Mouse (Mus musculus): ENCODE measurements around the gene Khdc1c. TPM values are rescaled to one million over a fixed set of nuclear protein-coding genes. Genes with fewer than 3 reads are reported as not detected.
"Not testable (repeated sequence)": the region's sequence is repeated elsewhere in the genome, so short reads cannot be mapped to it uniquely, and the experiment has no call there.

Khdc1c gene
- not detected for total RNA-seq (2022)

DNA sequence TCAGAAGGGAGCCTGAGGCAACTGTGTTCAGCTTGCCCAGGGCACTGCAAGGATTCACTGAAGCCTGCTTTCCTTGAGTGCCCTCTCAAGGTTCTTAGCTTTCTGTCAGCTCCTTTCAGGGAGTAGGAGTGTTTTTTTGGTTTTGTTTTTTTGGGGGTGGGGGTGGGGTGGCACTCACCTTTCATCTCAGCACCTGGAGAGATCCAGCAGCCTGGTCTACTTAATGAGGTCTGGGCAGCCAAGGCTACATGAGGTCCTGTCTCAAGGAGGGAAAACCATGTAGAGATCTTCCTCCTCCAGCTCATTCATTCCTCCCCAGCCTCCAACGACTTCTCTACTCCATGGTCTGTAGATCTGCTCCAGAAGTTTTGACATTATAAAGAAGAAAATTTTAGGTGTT, at the start of gene Khdc1c:
Gene Khdc1c, plus strand, starts transcription at position 301 of the 400 bp plus-strand sequence.
- DNase-seq, result not testable (repeated sequence)

DNA sequence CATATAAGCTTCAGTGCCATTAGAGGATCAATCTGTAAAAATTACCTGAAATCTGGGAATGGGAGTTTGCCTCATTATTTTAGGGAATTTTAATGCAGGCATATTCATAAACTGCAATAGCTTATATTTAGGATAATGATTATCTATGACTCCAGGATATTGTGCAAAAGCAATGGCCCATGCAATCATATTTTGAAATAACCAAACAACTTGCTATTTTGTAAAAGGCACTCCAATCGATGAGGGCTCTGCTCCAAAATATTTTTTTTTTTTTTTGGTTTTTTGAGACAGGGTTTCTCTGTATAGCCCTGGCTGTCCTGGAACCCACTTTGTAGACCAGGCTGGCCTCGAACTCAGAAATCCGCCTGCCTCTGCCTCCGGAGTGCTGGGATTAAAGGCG, 47.9 kb upstream of the Khdc1c start:
- not testable (repeated sequence) for DNase-seq

DNA sequence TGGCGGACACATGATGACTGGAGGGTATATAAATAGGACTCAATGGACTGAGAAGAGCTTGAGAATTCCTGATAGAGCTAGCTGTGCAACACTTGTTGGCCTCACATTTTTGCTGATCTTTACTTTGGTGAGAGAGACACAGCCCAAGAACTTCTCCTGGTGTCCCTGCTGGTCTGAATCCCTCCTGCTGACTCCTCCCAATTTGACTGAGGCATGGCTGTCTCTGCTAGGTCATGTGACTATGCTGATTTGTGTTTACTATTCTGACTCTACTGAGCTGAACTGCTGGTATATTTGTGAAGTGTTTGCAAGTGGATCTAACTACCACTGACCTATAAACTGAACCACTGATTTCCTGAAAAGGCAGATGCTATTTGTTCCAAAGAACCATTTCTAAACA, 46.5 kb upstream of the Khdc1c start:
- DNase-seq, result no peak

DNA sequence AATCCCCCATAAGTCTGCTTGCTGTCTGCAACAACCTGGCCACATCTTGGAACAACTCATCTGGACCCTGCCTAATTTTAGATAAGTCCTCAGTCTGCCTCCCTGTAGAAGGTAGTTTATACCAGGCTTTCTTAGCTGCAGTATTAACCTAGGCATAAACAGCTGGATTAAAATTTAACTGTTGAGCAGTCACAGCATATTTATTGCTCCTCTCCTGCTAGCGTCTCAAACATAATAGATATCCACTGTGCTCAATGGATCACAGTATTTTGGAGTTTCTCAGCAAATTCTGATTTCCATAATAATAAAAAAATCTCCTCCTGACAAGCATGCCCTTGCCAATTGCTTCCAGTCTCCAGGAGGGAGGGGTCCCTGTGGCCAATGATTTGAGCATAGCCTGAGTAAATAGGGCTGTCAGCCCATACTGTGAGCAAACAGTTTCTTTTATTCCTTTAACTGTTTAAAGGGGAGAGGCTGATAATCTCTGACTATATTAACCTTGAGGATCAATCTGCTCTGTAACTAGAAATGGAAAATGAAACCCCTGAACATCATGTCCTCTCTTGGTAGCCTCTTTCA, 44.0 kb upstream of the Khdc1c start:
- DNase-seq, result no peak

DNA sequence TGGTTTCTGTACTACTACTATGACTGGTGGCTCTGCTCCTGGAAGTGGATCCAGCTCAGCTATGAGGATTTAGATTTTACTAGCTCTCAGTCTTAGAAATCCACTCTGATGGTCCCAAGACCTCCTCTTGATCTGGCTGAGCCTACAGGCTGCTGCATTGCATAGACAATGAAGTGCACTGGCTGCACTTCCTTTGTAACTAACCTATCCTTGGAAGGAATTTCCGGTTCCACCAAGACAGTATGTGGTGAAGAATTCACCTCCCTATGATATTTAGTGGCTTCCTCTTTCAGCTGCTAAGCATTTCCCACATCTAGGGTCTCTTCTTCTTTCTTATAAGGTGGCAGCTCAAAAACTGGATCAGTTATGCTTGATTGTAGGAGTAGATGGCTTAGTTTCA, 43.5 kb upstream of the Khdc1c start:
- DNase-seq, result no peak

DNA sequence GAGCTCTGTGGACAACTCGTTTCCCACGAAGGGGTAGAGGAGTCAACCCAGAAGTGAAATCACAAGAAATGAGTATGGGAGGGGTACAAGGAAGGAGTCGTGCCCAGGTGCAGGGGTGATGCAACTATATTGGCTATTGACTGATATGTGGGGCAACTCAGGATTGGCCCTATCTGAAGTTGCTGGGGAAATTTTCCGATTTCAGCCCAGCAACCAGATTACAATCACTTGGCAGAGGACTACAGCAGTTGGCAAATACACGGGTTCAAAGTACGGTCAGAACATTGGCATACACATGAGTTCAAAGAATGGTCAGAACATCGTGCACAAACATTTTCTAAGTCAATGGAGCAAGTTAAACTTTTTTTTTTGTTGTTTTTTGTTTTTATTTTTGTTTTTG, 41.4 kb upstream of the Khdc1c start:
- DNase-seq, result no peak

DNA sequence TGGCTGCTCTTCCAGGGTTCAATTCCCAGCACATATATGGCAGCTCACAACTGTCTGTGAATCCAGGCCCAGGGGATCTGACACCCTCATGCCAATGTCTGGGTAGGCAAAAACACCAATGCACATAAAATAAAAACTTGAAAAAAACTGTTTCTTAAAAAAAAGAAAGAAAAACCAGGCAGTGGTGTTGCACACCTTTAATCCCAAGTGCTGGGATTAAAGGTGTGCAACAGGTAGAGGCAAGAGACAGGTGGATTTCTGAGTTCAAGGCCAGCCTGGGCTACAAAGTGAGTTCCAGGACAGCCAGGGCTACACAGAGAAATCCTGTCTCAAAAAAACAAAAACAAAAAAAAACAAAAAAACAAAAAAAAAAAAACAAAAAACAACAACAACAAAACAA, 37.0 kb upstream of the Khdc1c start:
- not testable (repeated sequence) for DNase-seq

DNA sequence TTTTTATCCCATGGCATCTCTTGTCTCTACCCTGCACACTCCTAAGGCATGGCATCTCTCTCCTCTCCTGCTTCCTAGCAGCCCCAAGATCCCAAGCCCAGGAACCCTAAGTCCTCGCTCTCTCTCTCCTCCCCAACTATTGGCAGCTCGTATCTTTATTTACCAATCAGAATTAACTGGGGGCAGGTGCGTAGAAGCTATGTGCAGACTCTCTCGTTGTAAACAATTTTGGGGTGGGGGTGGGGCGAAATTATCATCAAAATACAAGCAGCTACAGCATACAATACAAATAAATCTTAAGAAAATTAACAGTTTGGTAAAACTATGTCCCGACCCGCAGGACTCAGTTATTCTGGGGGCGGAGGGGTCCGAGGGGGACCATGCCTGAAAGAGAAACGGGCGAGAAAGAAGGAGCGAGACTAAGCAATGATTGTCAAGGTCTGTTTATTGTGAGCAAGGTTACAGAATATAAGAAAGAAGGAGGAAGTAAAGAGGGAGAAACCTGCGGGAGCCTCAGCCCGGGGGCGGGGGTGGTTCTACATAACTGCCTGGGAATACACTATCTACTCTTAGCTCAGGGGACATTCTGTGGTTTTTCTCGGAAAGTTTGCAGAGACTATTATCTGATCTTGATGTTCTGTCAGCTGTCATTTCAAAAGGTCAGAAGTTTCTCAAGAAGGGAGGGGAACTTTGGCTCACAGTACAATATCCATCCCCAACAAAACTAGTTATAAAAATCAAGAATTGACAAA, 34.7 kb upstream of the Khdc1c start:
- no peak for DNase-seq

DNA sequence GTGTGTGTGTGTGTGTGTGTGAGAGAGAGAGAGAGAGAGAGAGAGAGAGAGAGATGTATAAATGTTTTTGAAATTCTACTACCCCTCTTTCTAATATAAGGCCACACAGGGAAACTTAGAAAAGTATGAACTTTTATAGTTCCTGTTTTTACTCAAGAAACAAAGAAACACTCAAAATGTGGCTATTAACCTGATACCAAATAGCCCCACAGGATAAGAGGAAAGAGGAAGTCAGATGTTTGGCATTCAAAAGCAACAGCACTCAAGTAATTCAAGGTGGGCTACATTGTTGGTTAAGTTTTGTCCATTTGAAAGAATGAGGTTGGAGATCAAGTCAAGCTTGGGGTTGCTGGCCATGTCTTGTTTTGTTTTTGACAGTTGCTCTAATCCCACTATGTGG, 32.3 kb upstream of the Khdc1c start:
- DNase-seq, result no peak

DNA sequence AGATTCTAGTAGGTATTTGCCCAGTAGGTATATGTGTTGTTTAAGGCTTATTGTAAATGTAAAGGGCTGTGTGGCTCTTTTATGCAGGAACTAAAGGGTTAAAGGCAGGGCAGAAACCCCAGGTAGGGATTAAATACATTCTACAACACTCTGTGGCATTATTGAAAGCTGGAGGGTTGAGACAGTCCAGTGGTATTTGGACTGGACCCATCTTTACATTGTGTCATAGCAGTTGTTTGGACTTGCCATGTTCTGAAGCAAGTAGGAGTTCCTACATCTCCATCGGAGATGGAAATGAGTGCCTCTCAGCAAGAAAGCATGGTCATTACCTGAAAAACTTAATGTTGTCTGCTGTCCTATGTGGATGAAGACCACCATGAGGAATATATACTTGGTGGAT, 27.4 kb upstream of the Khdc1c start:
- no peak for DNase-seq

DNA sequence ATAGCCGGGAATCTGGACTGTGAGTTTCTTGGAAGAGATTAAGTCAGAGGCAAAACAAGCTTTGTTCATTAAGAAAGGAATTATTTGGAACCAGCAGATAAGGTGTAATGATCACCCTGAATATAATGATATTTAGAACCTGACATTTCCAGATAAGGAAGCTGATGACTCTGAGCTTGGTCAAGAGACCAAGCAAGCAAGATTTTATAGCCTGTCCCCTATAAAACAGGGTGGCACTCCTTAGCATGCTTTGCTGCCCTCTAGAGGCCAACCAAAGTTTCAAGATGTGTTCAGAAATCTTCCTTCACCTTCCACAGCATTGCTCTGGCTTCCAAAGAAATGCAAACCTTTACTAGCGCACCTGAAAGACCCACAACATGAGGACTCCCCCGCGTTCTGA, 23.9 kb upstream of the Khdc1c start:
- peak; percentile 27 for DNase-seq

DNA sequence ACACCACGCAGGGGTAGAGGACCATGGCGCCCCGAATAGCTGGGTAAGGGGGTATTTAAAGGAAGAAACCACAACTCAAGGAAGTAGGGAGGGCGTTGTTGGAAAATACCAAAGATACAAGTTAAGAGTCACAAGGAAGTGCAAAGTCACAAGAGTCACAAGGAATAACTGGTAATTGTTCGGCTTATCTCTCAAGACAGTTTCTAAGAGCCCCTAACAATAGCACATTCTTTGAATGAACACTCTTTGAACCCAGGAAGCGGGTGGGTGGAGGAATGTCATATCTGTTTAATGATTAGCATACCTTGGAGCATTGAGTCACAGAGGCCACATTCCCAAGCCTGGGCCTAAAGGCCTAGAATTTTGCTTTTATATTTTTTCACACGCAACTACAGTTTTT, 23.4 kb upstream of the Khdc1c start:
- DNase-seq, result not testable (repeated sequence)

DNA sequence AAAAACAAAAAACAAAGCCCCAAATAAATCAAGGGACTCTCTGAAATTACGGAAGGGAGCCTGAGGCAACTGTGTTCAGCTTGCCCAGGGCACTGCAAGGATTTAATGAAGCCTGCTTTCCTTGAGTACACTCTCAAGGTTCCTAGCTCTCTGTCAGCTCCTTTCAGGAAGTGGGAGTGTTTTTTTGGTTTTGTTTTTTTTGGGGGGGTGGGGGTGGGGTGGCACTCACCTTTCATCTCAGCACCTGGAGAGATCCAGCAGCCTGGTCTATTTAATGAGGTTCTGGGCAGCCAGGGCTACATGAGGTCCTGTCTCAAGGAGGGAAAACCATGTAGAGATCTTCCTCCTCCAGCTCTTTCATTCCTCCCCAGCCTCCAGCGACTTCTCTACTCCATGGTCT, 18.8 kb upstream of the Khdc1c start, which contains the start of gene Khdc1a:
Gene Khdc1a, plus strand, starts transcription at position 301 of the 400 bp plus-strand sequence.
- no peak for DNase-seq

DNA sequence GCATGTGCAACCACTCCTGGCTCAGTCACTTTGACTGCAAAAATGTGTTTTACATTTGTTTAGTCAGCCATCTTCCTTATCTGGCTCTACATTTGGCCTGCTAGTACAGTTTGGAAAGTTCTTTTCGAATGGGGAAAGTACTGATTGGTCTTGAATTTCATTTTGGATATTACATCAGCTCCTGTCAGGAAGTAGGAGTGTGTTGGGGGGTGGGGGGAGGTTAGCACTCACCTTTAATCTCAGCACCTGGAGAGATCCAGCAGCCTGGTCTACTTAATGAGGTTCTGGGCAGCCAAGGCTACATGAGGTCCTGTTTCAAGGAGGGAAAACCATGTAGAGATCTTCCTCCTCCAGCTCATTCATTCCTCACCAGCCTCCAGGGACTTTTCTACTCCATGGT, 15.1 kb downstream of the Khdc1c start, which contains the start of gene Khdc1b:
Gene Khdc1b, plus strand, starts transcription at position 301 of the 400 bp plus-strand sequence.
- no peak for DNase-seq

DNA sequence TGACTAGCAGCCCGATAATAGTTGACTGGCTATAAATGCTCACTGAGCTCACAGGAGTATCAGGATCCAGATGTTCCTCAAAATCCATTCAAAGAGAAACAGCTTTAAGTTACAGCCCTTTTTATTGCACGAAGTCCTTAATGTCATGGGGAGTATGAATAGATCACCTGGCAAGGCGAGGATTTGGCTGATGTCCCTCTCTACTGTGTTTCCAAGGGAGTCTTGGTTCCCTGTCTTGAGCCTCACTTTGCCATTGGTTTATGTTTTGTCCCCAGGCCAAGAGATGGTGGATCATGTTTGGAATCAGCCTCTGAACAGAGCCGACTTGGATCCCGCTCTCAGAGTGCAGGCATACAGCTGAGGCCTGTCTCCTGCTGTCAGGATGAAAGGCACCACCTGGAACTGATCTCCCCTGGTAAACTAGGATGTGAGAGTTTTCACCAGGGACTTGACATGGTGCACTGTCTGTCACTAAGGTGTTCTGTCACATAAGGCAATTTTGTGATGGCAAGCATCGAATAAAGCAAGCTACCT, 23.1 kb downstream of the Khdc1c start:
- no peak for DNase-seq

DNA sequence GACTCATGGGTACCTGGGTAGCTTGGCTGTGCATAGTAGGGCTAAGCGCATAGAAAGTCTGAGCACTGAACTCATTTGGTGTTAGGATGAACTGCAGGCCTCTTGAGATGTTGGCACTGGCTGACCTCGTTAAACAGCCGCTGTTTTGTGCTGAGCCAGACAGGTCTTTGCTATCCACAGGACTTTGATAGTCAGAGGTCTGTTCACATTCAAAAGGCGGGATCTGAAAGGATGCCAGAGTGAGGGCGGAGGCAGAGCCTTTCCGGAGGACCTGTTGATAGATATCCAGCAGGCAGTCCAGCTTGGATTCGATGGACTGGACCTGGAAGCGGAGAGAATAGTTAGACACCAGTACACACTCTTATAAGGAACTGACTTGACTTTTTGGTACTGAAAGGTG, 34.7 kb downstream of the Khdc1c start:
- DNase-seq, result no peak

DNA sequence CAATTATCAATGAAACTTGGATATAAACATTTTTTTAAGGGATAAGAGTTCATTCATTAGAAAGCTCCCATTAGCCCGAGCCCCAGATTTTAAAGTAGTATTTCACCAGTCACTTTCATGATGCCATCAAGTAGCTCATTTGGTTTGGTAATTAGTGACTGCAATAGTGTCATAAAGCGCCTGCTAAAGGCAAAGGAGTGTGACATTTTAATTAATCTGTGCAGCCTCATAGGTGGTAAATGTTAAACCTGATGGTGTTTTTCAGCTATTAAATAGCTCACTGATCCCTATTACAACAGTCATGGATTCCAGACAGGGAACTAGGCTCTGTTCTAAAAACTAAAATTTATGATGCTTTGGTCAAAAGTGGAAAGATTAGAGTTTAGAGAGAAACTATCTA, 39.1 kb downstream of the Khdc1c start:
- DNase-seq, result no peak

DNA sequence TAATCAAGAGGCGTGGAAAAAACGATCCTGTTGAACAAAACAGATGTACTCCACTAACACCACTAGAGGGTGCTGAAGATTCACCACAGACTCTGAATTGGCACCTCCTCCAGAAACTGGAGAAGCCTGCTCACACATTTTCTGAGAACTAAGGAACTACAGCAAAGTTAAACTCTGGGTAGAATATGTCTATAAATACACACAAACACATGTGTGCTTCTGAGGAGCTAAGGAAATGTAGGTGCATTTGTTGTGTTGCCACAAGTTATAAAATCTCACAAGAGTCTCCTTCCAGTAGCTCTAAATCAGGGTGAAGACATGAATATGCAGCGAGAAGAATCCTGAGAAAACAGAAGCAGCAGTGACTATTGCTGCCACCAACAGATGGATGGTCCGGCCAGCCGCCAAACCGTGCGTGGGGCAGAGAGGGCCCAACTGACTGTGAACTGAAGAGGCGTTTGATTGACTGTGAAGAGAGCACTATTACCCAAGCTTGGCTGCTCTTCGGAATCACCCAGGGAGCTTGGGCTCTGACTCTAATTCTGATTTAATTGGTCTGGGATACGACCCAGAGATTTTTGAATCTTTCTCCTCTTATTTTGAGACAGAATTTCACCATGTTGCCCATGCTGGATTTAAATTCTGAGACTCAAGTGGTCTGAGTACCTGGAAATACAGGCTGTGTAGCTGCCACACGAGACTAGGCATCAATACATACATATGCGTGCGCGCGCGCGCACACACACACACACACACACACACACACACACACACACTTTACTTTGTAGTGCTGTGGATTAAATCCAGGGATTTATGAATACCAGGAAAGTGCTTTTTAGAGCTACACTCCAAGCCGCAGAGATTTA, 43.4 kb downstream of the Khdc1c start:
- DNase-seq, result peak; percentile 10

DNA sequence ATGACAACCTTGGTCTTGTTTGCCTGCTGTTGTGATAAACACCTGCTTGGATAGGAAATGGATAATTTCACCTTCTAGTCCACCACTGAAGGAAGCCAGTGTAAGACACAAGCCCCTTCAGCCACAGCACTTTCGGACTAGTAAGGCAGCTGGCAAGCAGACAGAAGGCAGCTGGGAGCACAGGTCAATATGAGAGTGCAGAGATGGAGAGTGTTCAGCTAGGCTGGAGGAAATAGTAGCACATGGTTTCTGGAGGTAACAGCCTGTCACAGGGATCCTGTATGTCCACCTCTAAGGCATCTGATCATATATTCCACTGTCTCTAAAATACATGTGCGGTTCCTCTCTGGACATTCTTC, 44.0 kb downstream of the Khdc1c start:
- no peak for DNase-seq

DNA sequence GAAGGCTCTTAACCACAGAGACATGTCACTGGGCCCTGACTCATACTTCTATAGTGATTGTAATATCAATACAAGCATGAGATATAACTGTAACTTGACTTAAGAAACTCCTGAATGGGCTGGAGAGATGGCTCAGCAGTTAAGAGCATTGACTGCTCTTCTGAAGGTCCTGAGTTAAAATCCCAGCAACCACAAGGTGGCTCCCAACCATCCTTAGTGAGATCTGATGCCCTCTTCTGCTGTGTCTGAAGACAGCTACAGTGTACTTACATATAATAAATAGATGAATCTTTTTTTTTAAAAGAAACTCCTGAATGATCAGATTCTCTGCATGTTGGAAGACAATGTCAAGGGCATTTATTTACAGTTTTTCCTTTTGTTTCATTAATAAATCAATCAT, 51.2 kb downstream of the Khdc1c start:
- no peak for DNase-seq
